Mouse (Mus musculus) heart, adult 11 months (tissue): ENCODE results near the gene Yes1.
A peak's percentile ranks its signal among the peaks of the same experiment; 100 is the strongest.
"Not testable (repeated sequence)": the region's sequence is repeated elsewhere in the genome, so short reads cannot be mapped to it uniquely, and the experiment has no call there.

ENCODE experiments used
- DNase-seq: peaks from one replicate; pipeline ENCODE4 v3.0.0; 2022

Yes1 gene

DNA sequence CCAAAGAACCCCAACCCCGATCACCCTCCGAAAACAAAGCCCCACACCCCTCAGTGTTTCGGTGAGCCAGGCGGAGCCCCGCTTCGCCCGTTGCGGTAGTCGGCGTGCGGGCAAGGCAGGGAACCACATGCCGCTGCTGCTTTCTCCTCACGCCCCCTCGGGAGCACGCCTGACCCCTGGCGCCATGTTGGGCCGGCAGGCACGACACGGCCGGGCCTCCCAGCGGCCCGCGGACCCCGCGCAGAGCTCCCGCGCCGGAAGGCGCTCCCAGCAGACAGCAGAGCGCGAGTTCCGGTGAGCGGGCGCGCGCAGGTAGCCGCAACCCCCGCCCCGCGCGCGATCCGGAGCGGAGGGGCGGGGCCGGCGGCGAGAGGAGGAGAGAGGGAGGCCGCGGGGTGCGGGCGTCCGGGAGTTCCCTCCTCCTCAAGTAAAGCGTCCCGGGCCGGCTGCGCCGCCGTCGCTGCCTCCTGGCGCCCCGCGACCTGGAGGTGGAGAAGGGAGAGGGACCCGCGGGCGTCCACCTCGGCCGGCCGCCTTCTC, at the start of gene Yes1:
TSS of gene Yes1 (plus strand) at position 371 of the 540 bp plus-strand sequence.
- peak; percentile 99 for DNase-seq

DNA sequence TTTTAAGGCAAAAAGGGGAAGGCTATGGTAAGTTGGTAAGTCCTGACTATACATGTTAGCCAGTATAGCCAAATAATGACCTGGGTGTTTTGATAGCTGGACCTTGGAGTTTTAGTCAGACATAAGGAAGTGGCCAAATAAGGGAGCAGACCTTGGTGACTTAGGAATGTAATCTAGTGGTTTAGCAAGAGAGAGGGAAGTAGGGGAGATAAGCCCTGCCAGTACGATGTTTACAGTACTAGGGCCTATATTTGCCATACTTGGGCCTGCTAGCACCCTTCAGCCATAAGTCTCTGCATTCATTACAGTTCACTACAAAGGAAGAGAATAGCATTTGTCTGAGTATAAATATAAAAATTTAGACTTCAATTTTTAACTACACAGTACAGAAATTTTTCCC, 46.3 kb upstream of the Yes1 start:
- no peak for DNase-seq

DNA sequence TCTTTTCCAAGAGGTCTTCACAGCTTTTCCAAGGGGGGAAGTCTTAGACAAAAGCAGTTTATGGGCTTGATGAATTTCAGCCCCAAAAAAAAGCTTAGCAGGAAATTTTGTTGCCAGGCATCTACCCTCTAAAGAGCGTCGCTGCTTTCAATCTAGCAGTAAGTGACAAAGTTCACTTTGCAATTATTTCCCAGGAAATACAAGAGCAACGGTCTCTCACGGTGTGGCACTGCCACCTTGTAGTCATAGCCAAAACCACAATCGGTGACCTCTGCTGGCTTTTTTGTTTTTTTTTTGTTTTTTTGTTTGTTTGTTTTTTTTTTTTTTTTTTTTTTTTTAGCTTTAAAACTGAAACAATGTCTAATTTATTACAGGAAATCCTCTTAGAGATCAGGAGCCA, 39.2 kb upstream of the Yes1 start:
- DNase-seq: no peak

DNA sequence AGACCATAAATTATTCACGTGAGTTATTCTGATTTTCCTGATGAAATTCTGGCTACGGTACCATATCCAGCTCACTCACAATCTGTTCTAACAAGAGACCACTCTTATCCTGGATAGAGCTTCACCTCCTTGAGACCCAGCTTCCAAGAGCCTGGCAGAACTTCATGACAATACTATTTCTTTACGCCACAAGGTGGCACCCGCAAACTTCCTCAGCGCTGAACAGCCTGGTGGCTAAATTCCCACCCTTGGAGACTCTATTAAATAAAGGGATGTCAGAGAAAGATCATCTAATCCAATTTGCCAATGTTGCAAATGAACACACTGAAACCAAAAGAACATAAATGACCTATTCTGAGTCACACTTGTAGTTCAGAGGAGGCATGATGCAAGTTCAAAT, 22.8 kb upstream of the Yes1 start:
- no peak for DNase-seq

DNA sequence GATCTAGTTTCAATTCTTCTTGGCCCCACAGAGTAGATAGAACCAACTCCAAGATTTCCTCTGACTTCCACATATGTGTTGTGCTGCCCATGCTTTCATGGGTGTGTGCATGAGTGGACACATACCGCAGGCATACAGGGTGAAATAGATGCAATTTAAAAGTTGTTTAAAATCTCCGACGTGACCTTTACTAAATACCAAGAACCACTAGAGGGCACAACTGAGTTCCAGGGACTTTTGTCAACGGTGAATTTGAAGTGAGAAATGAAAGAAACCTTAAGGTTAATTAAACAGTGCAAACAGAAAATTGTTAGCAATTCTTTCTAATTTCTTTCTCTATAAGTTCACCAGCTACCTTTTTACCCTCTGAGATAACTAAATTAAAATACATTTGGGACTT, 17.2 kb upstream of the Yes1 start:
- no peak for DNase-seq

DNA sequence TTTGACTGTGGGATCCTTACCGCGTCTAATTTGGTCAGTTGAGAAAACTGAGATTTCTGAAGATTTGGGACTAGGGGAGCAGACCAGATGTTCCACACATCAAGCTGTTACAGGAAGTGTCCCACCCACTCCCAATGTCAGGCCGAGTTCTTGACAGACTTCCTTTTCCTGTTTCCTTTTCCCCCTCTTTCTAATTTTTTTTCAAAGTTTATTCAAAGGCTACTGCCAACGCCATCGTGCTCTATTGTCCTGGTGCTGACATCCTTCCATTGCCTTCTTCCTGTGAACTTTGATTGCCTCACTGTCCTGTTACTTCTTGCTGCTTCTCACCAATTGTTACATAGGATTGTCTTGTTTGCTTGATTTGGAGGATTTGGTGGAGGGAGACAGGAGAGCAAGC, 16.6 kb upstream of the Yes1 start:
- DNase-seq: peak; percentile 96

DNA sequence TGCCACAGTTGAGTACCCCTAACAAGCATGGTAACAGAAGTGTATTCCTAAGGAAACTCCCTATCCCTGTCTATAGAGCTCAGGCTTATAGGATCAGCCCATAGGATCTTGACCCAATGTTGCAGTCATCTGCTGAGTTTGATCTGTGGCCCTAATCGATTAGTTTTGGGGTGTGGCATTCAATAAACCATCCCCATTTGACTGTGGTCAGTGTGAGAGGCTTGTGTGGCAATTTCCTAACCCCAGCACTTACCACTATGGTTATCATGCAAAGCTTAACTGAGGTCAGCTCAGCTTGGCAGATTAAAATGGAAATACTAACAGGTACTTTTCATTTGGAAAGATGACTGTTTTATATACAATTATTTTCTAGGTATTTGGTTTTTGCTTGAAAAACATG, 5.1 kb upstream of the Yes1 start:
- no peak for DNase-seq

DNA sequence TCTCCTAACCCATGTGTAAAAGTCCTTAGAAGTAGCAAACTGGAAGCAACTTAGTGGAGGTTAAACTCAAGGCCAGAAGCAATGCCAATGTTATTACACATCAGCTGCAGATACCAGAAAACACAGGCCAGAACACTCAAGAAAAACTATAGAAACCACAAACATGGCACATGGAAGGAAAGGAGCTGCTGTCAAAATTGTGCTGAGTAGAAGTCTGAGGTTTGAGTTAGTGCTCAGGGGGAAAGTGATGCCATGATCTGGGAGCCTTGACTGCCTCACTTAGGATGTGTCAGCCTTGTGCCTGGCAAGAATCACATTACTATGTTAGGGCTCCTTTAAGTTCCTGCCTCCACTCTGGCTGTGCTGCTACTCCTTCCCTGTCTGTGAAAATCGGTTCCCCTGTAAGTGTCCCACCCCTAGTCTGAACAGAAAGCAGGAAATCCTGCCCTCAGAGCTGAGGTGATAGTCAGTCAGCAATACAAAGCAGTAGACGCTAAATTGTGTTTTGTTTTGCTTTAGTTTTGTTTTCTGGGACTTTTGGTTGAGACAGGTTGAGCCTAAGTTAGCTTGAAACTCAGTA, 3.1 kb upstream of the Yes1 start:
- peak; percentile 96 for DNase-seq

DNA sequence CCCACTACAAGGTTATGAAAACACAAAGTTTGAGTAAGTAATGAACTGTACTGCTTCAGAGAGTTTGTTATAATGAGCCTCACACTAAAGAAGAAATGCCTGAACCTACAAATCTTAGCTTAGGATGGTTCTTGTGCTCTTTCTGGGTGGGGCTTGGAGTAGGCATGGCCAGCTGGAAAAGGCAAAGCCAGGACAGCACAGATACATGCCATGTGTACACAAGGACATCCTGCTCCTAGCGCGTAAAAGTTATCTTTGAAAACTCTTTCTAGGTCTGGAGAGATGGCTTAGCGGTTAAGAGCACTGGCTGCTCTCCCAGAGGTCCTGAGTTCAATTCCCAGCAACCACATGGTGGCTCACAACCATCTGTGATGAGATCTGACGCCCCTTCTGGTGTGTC, 2.5 kb upstream of the Yes1 start:
- DNase-seq: no peak

DNA sequence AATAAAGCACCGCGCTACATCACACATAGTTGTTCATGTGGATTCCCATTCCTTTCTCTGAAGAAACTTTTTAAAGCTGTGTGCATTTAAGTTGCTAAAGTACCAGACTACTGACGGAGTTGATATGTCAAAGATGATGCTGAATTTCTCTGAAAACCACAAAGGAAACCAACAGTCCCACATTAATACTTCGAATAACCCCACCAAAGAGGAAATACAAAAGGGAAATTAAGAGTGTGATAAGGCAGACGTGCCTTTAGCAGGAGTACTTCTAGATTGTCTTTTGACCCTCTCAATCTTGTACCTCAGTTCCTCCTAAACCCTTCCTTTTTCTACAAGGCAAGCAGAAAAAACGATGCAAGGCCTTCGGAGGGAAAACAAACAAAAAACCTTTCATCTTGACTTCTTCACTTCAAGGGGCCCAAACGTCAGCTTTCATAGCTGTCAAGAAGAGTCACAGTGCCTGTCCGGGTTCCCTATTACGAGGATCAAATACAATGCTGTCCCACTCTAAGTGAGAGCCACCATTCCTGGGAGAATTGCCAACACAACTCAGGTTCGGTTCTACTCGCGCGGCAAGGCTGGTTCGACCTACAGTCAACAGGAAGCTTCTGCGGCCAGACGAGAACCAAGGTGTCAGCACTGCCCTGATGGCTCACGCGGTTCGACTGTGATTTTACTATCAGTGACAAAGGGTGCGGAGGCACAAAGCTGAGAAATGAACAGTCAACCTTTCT, 739 bp upstream of the Yes1 start:
- DNase-seq: no peak

DNA sequence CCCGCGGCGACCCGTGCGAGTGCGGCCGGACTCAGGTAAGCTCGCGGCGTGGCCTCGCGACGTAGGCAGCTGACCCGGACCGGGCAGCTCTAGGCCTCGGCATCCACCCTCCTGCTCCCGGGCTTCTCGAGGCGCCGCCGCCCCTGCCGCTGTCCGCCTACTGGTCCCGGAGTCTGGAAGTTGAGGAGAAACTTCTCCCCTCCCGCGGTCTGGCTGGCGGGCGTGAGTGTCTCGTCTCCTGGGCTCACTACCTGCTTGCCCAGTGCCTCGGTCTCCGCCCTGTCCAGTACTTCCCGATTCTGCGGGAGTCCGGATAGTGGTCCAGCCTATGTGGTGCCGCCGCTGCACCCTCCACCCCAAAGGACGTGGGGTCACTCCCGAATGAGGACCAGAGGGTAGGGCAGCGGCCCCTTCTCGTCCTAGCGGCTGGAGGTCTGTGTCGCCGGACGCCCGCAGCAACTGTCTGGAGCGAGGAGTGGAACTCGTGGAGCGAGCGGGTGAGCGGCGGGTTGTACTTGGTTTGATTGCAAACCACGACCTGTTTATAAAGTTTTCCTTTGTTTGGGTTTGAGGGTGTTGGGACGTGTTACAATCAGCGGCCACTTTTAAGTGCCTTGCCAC, 480 bp downstream of the Yes1 start:
- no peak for DNase-seq

DNA sequence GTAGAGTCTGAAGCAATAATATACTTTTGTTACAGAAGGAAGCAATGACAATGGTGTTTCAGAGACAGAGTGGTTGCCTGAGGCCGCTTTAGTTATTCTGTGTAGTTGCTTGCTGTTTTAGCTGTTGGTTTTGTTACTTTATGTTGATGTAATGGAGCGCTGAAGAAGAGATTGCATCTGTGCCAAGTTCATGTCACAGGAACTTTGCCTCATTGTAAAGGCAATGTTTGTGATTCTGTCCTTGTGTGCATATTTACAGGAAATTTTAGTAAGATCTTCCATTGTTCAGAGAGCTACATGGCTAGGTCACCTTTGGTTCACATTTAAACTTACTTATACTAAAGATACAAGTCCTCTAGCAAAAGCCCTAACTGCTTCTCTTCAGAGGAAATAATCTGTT, 3.3 kb downstream of the Yes1 start:
- no peak for DNase-seq

DNA sequence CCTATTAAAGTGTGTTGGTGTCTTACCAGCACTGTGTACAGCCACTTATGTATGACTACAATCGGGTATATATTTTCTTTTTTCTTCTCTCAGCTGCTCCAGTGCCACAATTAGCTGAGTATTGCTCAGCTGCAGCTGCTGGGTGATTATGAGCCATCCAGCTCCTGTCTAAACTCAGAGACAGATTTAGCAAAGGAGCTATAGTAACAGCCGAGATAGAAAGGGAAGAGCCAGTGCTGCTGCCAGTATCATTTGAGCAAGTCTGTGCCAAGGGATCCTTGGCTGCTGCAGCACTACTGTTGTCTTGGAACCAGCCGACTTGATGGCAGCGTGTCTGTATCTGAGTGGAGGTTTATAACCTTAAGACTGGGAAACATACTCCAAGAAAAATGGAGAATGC, 3.7 kb downstream of the Yes1 start:
- peak; percentile 95 for DNase-seq

DNA sequence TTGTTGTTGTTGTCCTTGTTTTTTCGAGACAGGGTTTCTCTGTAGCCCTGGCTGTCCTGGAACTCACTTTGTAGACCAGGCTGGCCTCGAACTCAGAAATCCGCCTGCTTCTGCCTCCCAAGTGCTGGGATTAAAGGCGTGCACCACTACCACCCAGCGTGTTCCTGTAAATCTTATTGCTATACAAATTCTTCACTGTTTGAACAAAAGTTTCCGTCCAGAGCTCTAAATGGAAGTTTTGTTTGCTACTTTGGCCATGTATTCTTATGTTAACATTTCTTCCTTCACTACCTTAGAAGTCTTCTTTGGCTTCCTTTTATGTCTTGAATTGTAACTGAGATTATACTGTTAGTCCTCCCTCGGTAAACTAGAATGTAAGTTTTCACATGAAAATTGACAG, 5.5 kb downstream of the Yes1 start:
- DNase-seq: not testable (repeated sequence)

DNA sequence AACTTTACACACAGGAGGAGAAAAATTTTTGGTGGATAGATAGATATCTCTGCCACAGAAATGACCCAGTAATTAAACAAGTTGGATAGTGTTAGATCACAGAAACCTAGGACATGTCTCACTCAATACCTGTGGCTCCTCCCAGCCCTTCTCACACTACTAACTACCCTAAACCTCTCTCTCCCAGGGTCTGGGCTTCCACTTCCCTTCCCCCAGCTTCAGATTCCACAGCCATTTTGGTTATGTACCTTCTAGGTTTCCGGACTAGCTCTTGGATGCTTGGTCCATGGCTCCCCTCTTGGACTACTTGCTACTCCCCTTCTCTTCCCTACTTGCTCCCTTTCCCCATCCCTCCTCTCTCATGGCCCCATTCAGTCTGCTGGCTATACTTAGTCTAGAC, 6.9 kb downstream of the Yes1 start:
- DNase-seq: no peak

DNA sequence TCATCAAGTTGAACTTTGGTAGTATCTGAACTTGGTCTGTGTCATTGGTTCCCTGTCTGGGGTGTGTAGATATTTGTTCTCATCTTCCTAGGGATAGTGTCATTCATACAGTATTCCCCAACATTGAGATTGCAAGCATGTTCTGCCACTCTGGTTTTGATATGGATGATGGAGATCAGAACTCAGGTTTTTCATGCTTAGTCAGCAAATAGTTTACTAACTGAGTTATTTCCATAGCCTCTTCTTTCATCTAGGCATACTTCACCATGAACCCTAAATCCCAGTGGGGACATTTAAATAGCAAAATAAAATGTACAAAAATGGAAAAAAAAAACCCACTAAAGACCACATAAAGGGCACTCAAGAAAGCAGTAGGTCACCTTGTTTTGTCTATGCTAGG, 12.7 kb downstream of the Yes1 start:
- no peak for DNase-seq

DNA sequence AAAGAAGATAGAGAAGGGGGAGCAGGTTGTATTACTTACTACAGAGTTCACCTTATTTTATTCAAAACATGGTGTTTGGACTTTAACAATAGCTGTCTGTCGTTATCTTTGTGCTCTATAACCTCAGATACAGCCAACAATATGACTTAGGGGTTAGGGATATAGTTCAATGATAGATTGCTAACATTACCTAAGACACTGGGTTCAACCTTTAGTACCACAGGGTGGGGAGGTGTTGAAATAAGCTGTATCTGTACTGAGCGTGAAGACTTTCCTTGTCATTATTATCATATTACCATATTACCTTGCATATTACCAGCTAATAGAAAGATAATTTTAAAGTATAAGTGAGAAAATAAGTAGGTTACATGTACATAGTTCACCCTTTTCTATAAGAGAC, 13.8 kb downstream of the Yes1 start:
- DNase-seq: no peak

DNA sequence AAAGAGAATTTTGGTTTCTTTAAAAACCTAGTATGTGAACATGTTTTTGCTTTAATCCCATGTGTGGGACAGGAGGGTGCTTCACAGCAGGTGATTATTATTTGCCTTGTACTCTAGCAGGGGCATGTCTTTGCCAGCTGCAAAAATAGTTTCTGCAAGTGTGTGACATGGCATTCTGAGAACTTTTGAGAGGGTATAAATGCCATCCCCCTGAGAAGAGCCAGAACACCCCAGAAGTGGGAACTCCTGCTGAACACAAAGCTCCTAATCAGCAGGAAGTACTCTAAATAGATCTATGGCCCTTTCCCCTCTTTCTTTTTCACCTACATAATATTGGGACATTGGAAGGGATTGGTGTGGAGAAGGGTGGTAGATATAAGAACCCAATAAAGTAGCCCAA, 22.2 kb downstream of the Yes1 start:
- peak; percentile 95 for DNase-seq

DNA sequence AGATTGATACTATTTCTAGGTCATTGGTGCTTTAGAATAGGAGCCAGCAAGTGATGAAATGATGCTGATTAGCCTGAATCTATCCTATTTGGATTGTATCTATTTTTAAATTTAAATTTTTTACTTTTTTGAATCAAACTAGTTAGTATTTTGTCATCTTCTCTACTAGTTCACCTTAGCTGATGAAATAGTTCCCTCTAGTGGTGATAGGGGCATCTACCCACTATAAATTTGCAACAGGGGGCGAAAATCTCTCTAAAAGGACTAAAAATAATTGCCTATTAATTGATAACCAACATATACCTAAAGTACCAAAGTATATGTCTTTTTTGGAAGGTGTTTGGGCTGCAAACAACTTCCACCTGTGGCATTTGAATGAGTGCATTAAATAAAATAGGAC, 46.4 kb downstream of the Yes1 start:
- DNase-seq: no peak

DNA sequence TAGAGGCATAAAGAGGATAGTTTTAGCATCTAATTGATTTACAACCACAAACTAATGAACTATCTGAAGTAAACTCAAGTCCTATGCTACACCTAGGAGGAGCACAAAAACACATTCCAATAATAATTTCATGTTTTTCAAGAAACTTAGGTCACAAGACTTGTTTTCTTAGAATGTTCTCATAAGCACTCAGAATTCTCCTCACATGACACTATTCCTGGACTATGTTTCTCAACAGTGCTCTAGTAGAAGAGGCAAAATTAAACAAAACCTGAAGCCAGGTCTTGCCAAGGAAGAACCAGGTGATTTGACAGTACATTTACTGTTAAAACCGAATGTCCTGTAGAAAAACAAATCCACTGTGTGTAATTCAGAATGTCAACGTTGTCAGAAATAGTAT, 71.5 kb downstream of the Yes1 start:
- DNase-seq: no peak

DNA sequence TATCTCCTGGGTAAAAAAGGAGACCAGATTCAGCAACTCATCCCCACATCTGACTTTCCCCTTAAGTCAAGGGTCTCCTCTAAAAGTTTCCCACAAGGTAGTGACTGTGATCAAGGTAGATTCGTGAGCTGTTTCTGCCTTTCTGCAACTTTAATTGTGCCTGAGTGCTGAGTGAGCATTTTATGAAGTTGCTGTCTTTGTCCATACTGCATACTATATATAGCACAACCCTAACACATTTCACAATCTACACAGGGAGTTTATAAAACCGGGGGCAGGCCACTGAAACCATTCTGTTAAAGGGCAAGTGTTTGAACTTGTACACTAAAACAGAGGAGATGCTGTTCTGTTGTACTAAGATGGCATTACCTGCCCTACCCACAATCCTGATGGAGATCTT, 82.4 kb downstream of the Yes1 start:
- no peak for DNase-seq

DNA sequence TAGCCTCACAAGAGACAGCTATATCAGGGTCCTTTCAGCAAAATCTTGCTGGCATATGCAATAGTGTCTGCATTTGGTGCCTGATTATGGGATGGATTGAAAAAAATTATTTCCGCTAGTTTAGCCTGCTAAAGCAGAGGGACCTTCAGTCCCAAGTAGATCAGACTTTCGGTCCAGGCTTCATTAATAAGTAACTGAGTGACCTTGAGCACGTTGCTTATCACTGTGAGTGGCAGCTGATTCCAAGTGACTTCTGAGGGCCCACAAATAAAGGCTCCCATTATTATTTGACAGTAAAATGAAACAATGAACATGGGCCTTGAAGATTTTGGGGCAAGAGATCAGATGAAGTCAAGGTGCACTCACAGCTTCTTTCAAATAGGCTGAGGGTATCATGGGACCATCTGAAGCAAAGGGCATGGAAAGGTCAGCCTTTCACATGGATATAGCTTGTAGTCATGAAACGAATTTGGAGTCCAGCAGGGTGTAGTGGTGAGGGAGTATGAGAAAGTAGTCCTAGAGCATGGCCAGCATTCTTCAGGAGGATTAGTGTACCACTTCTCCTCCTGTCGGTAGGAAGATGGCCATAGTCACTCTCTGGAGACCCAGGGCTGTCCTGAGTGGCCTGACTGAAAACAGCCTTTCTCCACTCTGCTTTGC, 86.4 kb downstream of the Yes1 start:
- peak; percentile 40 for DNase-seq

DNA sequence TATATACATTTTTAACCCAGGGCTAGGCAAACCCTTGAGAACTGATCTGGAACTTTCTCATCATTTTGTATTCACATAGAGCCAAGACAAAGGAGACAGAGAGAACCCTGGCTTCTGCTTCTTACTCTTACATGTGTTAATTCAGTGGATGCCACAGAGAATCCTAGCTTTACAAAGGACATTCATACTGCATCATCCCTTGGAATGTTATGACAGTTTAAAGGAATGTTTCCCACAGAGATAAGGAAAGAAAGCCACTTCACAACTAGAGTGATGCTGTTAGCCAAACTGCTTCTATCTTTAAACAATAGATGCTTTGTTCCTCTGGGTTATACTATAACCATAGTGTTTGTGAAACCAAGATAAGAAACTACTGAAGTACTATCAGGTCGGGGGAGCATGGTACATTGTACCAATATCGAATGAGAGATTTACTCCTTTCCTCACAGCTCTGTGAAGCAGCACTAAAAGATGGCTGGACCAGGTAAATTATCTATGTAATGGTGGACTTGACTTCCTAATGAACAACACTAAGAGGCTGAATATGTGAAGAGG, 95.3 kb downstream of the Yes1 start:
- DNase-seq: no peak

DNA sequence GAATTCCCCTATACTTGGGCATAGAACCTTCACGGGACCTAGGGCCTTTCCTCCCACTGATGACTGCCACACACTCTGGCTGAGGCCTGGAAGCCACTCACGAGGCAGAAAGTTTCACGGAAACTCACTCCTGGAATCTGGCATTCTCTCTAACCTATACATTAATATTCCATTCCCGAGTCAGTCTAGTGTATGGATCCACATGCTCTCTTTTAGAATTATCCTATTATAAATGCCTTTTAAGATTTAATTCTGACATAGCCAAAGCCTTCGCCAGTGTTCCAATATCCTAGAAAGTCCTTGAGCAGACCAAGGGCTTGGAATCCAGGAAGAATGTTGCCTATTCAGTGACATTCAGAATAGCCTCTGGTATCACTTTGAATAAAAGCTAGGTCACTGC, 100.5 kb downstream of the Yes1 start:
- DNase-seq: peak; percentile 41
